Mouse (Mus musculus): Measurements from ENCODE around the gene Vps4a.
"Not testable (repeated sequence)": the region's sequence is repeated elsewhere in the genome, so short reads cannot be mapped to it uniquely, and the experiment has no call there.

Vps4a gene

DNA sequence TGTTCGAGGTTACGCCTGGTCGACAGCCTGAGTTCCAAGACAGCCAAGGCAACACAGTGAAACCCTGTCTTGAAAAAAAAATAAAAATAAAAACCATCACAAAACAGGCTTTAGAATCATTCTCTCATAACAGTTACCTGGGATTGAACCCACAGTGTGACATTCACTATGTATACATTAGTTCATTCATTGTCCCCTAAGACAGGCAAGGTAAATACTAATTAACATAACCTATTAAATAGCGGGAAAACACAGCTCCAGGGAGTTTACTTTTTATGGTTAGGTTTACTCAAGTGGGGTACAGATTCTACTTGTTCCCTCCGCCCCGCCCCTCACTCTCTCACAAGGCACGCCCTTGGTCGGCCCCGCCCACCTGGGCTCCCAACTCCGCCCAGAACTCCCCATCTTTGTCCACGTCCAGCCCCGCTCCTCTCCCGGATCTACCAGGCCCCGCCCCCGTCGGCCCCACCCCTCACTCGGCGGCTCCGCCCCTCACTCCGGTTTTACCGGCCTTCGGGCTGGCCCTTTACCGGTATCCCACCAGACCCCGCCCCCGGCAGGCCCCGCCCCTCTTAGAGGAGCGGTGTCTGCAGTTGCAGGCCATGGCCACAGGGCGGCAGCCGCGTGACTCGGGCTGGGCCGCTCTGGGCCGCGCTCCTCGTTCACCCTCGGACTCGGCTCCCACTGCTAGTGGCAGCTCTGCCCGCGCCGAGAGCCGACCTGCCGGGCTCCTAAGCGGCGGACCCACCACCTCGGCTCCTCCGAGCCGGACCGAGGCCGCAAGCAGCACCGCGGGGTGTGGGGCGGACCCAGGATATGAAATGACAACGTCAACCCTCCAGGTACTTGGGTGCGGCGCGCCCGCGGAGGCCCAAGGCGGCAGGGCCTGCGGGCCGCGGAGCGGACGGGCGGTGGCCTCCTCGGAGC, at the start of gene Vps4a:
Gene Vps4a (plus strand): TSS at position 573 of the 927 bp plus-strand sequence.
- in situ Hi-C loops (cut with MboI, MseI) = no loop called here

DNA sequence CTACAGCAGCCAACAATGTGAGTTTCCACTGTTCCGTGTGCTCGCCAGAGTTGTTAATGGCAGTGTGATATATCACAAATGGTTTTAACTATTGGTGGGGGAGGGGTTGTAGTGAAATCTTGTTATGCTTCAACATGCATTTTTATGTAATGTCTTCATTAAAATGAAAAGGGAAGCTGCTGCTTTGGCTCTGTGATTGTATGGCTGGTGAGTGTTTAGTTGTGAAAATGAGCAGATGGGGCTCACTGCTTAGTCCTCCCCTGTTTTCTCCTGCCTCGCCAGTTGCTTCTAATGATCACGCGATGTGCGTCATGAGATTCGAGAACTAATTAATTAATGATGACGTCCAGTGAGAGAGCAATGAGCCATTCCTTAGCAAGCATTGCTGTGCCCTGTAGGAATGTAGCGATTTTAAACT, 45.6 kb upstream of the Vps4a start:
- in situ Hi-C loops (cut with MboI, MseI) = no loop called here

DNA sequence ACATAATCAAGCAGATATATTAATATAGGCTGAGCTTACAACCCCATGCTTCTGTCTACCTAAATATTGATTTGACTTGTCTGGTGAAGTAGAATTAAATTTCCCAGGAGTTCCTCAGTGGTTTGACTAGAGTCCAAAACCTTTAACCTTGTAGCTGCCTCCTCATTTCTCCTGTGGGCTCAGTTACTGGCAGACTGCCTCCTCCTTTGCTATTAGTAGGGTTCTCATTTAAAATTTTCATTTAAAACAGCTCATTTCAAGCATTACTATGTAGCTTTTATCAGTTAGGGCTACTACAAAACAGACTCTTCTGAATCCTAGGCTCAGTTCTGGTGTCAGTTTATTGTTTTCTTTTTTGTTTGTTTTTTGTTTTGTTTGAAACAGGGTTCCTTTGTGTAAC, 45.1 kb upstream of the Vps4a start:
- in situ Hi-C loops (cut with MboI, MseI) = no loop called here

DNA sequence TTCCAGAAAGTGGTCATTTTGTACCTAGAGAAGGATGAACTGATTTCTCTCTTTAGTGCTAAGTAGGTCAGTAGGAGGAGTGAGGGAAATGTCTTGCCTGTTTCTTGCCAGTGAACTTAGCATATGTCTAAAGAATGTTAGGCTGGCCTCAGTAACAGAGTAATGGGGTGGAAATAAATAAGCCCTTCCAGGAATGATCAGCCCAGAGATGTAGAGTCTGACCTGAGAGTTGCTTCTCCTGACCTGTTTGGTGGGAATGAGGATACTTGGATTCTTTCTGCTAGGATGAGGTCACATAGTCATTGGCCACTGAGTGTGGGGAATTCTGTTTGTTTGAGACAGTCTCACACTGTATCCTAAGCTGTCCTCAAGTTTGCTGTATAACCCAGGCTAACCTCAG, 43.5 kb upstream of the Vps4a start:
- in situ Hi-C loops (cut with MboI, MseI) = no loop called here

DNA sequence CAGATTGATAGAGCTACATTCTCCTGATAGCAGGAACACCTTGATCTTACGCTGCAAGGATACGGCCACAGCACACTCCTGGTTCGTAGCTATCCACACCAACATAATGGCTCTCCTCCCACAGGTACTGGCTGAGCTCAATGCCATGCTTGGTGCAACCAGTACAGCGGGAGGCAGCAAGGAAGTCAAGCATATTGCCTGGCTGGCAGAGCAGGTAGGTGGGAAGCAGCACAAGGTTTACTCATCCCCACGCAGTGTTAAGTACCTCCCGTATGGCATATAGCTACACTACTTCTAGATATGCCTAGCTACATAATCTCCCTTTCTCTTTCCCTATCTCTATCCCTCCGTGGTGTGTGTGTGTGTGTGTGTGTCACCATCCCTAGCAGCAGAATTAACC, 39.6 kb upstream of the Vps4a start:
- in situ Hi-C loops (cut with MboI, MseI) = no loop called here

DNA sequence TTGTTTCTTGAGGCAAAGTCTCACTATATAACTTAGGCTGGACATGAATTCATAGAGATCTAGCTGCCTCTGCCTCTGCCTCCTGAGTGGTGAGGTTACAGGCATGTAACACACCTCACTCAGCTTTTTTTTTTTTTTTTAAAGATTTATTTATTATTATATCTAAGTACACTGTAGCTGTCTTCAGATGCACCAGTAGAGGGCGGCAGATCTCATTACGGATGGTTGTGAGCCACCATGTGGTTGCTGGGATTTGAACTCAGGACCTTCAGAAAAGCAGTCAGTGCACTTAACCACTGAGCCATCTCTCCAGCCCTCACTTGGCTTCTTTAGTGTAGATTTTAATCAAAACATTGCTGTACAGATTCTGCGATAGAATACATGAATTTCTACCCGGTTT, 34.7 kb upstream of the Vps4a start:
- in situ Hi-C loops (cut with MboI, MseI) = not testable (repeated sequence)

DNA sequence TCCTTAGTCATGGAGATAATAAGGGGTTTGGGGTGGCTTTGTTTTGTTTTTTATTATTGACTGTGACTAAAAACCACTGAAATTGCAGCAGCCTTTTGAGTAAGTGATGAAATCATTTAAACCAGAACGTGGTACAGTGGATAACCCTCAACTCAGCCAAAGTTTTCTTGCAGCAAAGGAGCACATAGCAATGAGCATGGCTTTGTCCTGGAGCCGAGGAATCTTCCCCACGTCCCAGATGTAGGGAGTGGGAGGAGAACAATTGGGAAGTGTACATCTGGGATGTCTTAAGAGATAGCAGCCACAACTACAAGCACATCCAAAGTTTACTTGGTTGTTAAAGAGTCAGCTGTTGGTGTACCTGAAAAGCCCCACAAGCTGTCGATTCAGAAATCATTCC, 33.6 kb upstream of the Vps4a start:
- in situ Hi-C loops (cut with MboI, MseI) = no loop called here

DNA sequence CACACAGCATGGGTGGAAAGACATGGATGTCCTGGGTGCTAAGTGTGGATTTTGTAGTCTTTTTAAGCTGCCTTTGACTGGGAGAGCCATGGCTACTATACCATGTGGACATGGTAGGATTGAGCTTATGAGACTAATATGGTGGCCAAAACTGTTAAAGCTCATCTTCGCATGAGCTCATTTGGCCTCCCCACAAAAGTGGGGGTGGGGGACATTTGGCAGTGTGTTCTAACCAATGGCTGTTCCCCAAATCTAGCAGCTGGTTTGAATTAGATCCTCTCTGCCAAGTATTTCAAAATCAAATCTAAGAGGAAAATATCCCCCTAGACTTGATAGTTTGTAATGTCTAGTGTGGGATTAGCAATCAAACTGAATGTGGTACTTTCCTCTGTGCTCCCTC, 32.0 kb upstream of the Vps4a start:
- in situ Hi-C loops (cut with MboI, MseI) = no loop called here

DNA sequence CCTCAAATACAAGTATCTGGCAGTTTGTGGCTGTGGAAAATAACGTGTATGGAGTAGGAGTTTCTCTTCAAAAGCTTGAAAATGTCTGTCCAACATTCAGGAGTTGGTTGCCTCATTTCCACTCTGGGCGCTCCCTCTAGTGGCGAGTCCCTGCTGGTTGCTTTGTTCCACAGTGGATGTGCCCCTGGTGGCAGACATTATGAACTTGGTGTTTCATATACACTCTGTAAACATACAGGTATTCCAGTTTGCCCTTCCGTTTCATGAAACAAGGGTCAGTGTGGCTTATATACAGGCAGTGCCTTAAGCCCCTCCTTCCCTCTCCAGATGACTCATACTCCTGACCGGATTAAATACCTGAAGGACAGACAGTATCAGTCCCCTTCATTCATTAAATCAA, 28.5 kb upstream of the Vps4a start:
- in situ Hi-C loops (cut with MboI, MseI) = loop anchor here (5.0 kb wide), 1 partner anchor 75 kb away; no protein-coding TSS in a partner anchor

DNA sequence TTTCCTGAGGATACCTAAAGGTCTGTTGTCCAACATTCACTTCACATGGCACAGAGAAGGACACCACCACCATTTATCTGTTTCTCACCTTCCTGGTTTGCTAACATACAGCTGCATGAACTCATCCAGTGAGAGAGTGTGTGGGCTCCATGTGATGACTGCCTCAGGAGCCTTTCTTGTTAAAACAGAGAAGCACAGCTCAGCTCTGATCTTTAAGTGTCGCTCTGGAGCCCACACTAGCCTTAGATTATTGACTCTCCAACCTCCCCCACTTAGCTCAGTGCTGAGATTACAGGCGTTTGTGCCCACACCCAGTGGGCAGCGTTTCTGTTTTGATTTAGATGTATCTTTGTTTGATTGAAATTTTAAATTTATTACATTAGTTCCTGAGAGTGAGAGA, 23.2 kb upstream of the Vps4a start:
- in situ Hi-C loops (cut with MboI, MseI) = no loop called here

DNA sequence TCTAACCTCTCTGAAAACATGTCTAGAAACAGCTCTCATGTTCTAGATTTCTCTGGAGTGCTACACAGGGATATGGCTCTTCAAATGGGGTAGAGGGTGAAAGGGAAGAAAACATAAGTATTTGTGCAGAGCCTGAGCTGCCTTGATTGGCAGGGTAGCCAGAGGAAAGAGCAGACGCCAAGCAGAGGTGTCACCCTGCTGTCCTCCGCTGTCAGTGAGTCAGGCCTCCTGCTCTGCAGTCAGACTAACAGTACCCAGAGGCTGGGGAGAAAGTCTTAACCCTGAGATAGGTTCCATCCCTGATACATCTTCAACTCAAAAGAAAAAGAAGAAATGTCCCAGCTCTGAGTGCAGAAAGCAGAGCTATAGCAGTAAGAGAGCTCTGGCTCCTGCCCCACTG, 18.4 kb upstream of the Vps4a start:
- in situ Hi-C loops (cut with MboI, MseI) = no loop called here

DNA sequence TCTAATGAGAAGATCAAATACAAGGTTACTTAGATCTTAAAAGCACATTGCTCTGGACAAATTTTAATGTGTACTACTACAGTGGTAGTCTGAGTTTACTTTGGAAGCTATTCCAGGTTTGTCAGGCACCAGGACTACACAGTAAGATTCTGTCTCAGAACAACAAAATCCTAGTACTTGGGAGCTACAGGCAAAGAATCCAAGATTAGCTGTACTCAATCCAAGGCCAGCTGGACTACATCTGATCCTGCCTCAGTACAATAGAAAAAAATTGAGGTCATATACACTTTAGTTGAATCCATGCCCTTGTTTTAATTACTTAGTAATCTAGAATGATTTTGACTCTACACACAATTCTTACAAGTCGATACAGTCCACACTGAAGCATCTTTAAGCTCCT, 16.1 kb upstream of the Vps4a start:
- in situ Hi-C loops (cut with MboI, MseI) = no loop called here

DNA sequence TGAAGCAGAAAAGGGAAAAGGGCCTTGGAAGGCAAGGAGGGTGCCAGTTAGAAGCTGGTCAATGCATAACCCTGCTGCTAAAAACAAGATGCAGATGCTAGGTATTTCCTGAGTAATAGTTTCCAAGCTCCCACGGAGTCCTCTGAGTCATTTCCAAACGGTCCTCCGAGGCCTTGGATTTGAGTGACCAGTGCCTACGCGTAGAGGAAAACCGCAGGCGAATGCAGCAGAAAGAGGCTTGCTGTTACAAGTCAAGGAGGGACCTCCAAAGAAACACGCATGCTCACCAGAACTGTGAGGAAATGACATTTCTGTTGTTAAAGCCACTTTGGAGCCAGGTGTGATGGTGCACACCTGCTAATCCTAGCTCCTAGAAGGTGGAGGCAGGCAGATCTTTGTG, 7.5 kb upstream of the Vps4a start:
- in situ Hi-C loops (cut with MboI, MseI) = loop anchor here (10.0 kb wide), 1 partner anchor 759 kb away; no protein-coding TSS in a partner anchor

DNA sequence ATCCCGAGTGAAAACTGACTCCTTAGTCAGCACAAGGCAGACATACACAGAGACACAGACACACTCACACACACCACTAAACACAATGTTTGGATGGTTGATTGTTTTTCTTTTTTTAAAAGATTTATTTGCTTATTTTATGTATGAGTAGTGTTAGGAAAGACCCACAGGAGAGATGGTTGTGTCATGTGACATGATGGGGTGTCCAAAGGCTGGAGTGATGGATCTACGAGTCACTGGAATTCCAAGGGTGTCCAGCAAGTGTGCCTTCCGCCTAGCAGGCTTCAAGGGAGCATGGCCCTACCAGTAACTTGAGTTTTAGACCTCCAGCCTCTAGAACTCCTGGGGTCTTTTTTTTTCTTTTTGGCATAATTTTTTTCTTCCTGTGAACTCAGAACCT, 1.7 kb upstream of the Vps4a start:
- in situ Hi-C loops (cut with MboI, MseI) = loop anchor here (10.0 kb wide), 1 partner anchor 765 kb away; no protein-coding TSS in a partner anchor

DNA sequence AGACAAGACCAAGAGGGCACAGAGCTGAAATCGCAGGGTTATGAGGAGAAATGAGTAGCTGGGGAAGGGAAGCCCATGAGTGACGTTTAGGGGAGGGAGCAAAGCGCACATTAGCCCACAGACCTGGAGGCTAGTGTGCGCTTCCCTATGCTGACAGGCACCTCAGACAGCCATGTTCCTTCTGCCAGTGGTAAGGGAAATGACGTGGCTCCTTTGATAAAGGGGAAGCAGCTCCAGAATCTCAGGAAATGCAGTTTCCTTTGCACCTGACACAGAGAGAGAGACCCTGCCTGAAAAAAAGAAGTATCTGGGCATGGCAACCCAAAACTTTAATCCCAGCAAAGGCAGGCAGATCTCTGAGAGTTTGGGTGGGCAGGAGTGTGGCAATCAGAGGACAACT, 964 bp upstream of the Vps4a start:
- in situ Hi-C loops (cut with MboI, MseI) = no loop called here

DNA sequence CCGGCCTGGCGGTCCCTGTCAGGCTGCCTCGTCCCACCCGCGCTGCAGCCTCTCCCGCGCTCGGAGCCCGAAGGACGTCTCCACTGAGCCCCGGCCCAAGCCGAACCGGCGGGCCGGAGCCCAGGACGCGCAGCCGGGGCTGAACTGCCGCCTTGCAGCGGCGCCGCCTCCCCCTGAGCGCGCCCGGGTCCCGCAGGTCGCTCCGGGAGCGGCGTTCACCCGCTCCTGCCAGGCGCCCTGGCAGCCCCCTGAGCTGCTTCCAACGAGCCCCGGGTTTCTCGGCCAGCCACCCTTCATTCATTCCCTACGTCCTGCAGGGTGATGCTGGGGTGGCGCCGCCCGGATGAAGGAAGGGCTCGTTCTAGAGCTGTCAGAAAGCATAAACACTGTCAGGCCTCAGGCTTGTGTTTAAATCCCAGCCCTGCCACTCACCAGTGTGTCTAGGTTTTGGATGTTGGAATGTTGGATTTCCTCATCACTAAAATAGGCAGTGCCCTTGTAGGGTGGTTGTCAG, 612 bp downstream of the Vps4a start:
- in situ Hi-C loops (cut with MboI, MseI) = no loop called here

DNA sequence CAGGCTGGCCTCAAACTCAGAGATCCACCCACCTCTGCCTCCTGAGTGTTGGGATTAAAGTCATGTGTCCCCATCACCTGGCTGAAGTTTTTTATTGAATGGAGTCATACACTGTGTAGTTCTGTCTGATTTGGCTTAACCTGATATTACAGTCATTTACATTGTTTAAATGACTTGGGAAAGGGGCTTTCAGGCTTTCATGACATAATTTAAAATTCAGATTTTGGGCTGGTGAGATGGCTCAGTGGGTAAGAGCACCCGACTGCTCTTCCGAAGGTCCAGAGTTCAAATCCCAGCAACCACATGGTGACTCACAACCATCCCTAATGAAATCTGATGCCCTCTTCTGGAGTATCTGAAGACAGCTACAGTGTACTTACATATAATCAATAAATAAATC, 2.6 kb downstream of the Vps4a start:
- in situ Hi-C loops (cut with MboI, MseI) = not testable (repeated sequence)

DNA sequence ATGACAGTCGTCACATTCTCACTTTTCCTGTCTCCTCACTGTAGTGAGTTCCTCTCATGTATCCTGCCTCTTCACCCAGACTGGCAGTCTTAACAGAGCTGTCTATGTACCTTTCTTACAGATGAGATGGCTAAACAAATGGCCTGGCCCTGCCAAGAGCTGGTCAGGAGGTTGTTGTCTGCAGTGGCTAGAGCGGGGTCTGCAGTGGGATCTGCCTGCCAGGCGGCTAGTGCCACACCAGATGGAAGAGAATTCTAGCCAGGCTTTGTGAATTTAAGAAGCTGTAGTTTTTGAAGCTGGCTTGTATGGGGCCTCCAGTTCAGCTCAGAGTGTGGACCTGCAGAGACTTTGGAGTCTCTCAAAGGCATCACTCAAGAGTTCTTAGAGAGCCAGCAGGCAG, 4.6 kb downstream of the Vps4a start:
- in situ Hi-C loops (cut with MboI, MseI) = no loop called here

DNA sequence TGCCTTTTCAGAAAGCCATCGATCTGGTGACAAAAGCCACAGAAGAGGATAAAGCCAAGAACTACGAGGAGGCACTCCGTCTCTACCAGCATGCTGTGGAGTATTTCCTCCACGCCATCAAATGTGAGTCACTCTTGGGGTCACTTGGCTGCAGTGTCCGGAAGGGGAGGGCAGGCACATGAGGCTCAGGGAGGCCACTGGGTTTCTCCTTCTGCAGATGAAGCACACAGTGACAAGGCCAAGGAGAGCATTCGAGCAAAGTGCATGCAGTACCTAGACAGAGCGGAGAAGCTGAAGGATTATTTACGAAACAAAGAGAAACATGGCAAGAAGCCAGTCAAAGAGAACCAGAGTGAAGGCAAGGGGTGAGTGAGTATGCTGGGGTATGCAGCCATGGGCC, 5.6 kb downstream of the Vps4a start:
- in situ Hi-C loops (cut with MboI, MseI) = no loop called here

DNA sequence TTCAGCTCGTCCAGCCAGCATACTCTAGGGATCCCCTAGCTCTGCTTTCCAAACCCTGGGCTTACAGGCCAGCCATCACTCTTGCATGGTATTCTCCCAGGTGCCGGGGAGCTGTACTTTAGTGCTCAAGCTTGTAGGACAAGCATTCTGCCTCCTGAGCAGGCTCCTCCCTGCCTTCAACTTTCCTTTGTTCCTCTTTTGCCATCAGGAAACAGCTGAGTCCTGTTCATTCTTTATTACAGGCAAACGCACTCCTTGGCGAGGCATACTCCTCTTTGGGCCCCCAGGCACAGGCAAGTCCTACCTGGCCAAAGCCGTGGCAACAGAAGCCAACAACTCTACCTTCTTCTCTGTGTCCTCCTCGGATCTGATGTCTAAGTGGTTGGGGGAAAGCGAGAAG, 9.6 kb downstream of the Vps4a start:
- in situ Hi-C loops (cut with MboI, MseI) = no loop called here

DNA sequence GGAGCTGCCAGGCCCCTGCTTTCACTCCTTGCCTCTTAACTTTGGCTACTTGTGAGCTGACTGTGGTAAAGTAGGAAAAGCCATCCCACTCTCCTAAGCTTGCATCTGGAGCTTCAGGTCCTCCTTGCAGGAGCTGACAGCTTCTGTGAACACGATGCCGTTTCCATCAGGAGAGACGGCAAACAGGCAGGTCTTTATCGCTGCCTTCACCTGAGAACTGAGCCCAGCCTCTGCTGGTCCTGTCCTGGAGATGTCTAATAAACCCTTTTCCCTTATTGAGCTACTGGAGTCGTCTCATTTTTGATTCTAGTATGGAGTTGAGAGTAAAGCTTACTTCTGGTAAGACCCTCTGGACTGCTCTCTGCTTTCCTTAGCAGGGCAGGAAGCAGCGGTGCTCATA, 14.5 kb downstream of the Vps4a start:
- in situ Hi-C loops (cut with MboI, MseI) = no loop called here

DNA sequence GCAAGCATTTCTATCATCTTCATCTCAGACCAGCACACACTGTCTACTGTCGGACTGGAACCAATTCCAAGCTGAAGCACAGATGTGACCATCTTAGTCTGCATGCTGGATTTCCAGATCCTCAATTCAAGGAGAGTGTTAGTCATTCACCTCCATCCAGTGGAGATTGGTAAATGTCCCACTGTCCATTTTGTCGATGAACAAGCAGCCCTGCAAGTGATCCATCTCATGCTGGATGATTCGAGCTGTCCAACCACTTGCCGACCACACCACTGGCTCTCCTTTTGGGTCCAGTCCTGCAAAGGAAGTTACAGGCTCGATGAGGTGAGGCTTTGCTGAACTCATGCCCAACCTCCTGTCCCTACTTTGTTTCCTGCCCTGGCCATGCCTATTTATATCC, 16.0 kb downstream of the Vps4a start:
- in situ Hi-C loops (cut with MboI, MseI) = no loop called here
